Mouse (Mus musculus) erythroid progenitor cell, adult 5-6 weeks (primary cell): Measurements from ENCODE around the gene Tbc1d14. TPM values are rescaled to one million over a fixed set of nuclear protein-coding genes. Genes with fewer than 3 reads are reported as not detected.

ENCODE experiments used
- ATAC-seq: replicated peaks from 2 replicates; pipeline ENCODE4 v1.8.0; 2016; ENCODE audit warnings: moderate number of reproducible peaks, mild to moderate bottlenecking, moderate TSS enrichment, inconsistent platforms; ENCODE audit not compliant: poor library complexity, low FRiP score, severe bottlenecking
- total RNA-seq, 2 experiments: library from RNA; stranded (forward) in 1 of 2; stranded (reverse) in 1 of 2; fragments of 150-400 nt in 1 of 2; fragments of 186-747, 209-891 nt in 1 of 2; gene quantifications; 2 replicates each; pipeline versions ENCODE4 v1.2.3 to v1.2.4; 2015 to 2017; ENCODE audit warnings: low replicate concordance in 2 of 2

The Tbc1d14 gene
- total RNA-seq, 2 experiments from 2014 or later: 13.0 to 21.9 TPM

- peak; percentile 0; the same call in 1 of the 2 replicates for ATAC-seq
These were observed 11.7 kb downstream of the Tbc1d14 start for GRCm38 (mm10) chr5:36581259-36581923.

DNA sequence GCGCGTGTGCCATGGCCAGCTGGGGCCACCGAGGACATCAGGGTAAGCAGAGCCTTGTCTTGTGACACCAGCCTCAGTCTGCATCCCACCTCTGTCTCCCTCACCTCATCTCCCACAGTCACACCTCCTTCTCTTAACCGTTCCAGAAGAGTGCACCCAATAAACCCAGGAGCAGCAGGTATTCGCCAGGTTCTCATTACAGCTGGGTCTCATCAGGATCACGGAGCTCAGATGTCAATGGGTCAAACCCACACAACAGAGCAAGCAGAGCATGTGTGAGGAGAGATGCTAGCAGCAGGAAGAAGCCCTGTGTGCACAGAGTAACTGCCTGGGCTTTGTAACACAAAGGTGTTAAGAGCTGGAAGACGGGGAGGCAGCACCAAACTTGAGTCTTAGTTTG is 13.1 kb downstream of the Tbc1d14 start:
- ATAC-seq: no peak

DNA sequence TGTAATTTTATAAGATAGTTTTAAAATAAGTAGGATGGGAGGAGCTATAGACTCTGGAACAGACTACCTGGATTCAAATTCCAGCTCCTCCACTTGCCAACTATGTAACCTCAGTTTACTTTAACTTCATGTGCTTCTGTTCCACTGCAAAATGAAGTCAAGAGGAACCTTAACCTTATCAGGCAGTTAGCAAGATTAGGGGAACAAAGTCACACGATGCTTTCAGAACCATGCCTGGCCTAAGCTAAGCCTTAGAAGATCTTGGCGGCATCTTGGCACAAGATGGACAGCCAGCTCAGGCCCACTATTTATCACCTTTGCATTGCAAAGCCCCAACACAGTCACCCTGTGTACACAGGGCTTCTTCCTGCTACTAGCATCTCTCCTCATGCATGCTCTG is 14.1 kb downstream of the Tbc1d14 start:
- no peak for ATAC-seq

DNA sequence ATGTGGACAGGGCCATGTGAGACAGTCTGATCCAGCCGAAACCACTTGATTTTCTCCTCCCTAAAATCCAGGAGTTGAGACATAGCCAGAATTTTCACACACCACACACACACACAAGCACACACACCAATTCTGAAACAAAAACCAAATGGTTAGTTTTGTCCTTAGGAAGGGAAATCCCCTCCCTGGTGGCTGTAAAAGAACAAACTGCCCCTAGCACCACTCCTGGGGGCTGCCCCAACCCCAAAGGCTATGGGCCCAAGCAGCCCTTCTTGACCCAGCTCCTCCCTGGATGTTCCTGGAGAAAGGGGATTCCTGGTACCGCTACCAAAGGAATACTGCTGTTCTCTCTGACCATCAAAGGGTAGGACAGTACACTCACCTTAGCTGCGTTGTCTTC is 16.6 kb downstream of the Tbc1d14 start:
- no peak for ATAC-seq

DNA sequence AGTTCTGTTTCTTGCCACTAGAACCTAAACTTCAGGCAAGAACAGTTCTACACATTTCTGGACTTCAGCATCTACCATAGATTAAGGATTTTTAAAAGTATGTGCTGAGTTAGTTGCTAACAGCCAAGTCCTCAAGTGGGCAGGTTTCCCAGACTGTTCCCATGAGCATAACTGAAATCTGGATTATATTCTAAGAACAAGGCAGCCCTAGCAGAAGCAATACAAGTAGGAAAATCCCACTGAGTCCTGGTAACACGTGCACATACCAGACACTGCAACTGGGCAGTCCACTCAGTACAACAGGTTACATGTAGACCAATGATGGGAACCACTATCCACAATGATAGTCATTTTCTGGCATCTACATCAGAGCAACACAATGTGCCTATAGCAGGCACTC is 17.3 kb downstream of the Tbc1d14 start:
- ATAC-seq: no peak

GRCm38 (mm10) chr5:36575227-36575626 is 17.8 kb downstream of the Tbc1d14 start:
- ATAC-seq: no peak

- no peak for ATAC-seq
These were observed 18.8 kb downstream of the Tbc1d14 start for GRCm38 (mm10) chr5:36574147-36574870.

- ATAC-seq: peak; percentile 90
These were observed 19.7 kb downstream of the Tbc1d14 start for GRCm38 (mm10) chr5:36573354-36573753.

GRCm38 (mm10) chr5:36571371-36571770 is 21.7 kb downstream of the Tbc1d14 start:
- ATAC-seq: no peak

DNA sequence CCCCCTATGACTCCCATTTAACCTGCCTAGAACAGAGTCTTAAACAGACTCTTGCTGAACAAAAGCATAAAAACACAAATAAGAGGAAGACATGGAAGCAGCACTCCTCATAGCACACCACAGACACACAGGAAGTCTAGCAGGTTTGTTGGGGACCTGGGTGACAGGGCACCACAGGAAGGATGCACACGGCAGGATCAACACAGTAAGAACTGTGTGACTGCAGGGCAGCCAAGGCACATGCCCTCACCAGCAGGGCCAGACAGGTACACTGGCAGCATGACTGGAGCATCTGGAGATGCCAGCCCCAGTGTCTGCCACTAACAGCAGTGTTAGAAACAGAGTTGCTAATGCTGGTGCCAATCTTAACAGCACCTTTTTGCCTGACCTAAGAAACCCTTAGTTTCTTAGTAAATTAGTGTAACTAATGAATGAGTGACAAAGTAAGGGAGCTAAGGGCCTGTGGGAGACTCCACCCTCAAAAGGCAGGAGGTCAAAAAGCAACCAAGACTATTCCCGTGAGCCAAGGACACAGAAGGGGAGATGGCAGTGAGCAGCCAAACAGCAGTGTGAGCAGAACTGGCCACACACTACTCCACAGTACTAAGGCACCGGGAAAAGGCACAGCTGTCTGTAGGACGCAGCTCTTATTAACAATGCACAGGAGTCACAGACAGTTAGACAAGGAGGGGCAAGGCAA is 22.4 kb downstream of the Tbc1d14 start:
- no peak for ATAC-seq

DNA sequence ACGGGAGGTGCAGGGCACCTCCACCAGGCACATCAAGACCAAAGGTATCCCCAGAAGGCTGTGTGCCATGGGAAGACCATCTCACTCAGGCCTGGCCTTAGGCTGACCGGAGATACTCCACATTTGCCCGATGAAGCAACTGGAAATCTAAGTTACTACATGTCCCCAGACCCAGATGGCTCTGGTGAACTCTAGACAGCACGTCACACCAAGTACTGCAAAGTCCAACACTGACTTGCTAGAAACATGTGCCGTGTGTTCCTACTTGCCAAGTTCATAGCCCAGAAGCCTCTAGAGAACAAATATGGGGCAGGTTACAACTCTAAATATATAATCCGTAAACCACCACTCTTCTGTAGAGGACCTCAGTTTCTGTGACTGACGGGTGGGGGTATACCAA is 23.0 kb downstream of the Tbc1d14 start:
- no peak for ATAC-seq

DNA sequence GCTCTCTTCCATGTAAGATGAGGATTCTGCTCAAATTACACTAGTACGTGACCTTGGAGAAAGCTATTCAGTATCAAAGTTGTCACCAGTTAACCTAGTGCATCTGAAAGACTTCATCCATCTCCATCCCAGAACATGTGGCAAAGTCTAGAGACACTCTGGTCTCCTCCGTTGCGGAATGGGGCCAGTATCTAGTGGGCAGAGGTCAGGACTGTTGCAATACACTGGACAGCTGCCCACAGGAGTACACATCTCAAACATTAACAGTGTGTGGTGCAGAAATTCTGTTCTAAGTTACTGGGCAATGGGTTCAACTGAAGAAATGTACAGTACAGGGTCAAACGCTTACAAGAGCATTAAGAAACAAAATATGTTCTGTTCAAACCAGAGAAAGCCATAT is 25.0 kb downstream of the Tbc1d14 start:
- ATAC-seq: no peak

DNA sequence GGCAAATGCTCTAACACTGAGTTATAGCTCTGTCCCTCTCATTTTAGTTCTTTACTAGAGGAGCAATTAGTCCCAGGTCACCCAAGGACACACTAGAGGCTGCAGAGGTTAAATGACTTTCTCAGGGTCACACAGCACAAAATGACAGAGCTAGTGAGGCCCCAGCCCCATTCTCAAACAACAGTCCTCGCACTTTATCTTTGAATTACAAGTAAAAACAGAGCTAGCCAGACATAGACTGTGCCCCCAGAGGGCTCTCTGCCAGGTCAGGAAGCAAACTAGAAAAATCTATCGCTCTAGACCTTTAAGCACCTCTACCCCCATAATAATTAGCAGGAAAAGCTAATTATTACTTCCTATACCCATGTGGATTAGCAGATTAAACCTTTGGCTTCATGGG is 25.4 kb downstream of the Tbc1d14 start:
- ATAC-seq: no peak

- ATAC-seq: no peak
These were observed 28.5 kb downstream of the Tbc1d14 start for GRCm38 (mm10) chr5:36564530-36564929.

DNA sequence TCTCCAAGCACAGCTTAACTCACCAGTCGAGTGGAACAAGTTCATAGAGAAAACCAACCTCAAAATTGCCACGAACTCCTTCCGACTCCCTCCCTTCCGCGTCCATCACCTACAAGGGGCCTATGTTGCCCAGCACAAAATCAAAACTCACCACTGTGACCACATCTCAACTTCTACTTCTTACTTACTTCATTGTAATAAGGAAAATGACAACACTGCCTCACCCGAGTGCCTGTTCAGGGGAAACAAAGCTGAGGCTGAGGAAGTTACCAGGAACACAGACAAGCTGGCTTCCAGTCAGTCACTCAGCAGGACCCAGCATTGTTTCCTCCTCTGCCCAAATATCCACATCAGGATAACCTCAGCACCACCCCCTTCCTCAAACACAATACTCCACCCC is 29.3 kb downstream of the Tbc1d14 start:
- ATAC-seq: no peak

GRCm38 (mm10) chr5:36562791-36563445 is 30.2 kb downstream of the Tbc1d14 start:
- ATAC-seq: no peak

DNA sequence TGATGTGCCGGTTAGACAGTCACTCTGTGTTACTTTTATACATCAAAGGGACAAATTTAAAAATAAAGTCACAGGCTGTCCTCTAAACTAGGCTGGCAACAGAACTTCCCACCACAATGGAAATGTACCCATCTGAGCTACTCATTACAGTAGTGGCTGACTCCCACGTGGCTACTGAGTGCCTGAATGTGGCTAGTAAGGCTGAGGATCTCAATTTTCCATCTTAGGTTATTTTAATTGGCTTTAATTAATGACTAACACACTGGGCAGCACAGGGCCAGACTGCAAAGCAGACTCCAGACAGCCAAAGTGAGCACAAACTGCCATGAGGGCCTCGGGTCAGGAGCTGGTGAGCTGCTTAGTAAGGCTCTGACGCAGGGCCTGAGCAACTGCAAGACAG is 31.6 kb downstream of the Tbc1d14 start:
- no peak for ATAC-seq

DNA sequence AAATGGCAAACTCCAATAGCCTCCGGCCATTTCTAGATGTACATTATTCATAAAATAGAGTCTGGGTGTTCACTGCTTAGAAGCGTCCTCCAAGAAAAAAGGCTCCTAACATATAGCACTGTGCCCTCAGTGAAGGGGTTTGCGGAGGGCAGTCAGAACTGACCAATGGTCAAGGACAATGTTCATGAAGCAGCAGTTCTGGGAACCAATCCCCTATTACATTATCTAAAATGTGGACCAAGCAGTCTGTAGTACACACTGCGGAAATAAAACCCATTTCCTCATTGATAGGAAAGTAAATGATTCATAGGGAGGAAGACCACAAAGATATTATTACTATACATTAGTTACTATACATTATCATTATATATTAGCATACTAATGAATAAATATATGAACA is 32.6 kb downstream of the Tbc1d14 start:
- ATAC-seq: no peak

GRCm38 (mm10) chr5:36559510-36560235 is 33.4 kb downstream of the Tbc1d14 start:
- no peak for ATAC-seq

DNA sequence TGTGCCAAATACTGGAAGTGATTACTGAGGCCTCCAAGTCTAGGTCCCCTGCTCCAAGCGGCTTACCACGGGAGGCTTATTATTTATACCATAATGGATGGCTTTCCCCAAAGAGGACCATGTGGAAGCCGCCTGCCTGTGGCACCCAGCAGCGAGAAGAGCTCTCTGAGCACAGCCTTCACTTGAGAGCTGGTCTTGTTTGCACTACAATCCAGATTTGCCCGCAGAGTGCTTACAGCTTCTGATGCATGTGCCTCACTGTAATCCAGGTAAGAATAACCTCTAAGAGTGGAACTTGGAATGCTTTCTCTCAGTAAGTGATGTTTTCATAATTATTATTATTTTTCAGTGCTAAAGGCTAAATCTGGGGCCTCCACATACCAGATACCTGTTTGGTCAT is 34.0 kb downstream of the Tbc1d14 start:
- ATAC-seq: no peak
